Mouse (Mus musculus) kidney, postnatal 10 days (tissue): ENCODE results near the gene Myh7.

ENCODE experiments used
- DNase-seq: peaks from one replicate; pipeline ENCODE4 v3.0.0; 2021; ENCODE audit warnings: mixed read lengths

Gene Myh7

GRCm38 (mm10) chr14:54941024-54941978, 53.1 kb downstream of the Myh7 start:
- DNase-seq: peak; percentile 47

DNA sequence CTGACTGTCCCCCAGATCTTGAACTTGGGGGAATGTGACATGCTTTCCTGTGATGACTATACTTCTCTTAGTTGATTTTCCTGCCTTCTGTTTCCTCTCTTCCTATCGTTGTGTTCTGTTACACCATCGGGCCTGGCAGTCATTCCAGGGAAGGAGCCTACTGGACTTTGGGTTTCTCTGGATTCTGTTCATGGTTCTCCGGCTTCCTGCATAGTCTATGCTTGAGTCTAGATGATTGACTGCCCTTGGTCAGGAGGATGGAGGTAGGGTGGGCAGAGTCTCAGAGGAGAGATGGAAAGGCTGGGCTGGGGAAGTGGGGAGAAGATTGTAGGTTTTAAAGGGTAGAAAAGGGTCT, 54.3 kb downstream of the Myh7 start:
- no peak for DNase-seq

GRCm38 (mm10) chr14:54939434-54940175, 54.8 kb downstream of the Myh7 start:
- peak; percentile 84 for DNase-seq

DNA sequence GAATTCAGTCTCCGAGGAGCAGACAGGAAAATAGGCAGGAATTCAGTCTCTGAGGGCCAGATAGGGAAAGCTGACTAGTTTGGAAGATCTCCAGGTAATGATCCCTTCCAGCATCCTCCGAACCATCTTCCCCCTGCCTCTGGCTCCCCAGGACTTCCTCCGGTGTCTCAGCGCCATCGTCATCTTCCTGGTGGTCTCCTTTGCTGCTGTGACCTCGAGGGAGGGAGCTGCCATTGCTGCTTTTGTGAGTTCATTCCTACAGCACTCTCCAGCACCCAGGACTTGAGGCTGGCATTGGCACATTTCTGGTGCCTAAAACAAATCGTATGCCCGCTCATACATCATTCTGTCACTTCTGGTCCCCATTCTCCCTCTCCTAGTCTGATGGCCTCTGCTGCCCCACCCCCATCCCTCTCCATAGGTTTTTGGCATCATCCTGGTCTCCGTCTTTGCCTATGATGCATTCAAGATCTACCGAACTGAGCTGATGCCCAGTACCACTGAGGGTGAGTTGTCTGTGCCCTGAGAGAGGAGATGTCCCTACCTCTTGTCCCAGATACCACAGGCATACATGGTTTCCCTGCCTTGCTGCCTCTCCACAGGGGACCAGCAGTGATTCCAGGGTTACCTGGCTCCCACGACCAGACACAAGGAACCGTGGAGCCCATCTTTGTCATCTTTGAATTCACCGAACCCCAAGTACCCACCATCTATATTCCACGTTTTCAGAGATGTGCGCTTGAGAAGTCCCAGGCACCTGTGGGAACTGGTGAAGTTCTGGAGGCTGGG, 55.8 kb downstream of the Myh7 start:
- DNase-seq: no peak

DNA sequence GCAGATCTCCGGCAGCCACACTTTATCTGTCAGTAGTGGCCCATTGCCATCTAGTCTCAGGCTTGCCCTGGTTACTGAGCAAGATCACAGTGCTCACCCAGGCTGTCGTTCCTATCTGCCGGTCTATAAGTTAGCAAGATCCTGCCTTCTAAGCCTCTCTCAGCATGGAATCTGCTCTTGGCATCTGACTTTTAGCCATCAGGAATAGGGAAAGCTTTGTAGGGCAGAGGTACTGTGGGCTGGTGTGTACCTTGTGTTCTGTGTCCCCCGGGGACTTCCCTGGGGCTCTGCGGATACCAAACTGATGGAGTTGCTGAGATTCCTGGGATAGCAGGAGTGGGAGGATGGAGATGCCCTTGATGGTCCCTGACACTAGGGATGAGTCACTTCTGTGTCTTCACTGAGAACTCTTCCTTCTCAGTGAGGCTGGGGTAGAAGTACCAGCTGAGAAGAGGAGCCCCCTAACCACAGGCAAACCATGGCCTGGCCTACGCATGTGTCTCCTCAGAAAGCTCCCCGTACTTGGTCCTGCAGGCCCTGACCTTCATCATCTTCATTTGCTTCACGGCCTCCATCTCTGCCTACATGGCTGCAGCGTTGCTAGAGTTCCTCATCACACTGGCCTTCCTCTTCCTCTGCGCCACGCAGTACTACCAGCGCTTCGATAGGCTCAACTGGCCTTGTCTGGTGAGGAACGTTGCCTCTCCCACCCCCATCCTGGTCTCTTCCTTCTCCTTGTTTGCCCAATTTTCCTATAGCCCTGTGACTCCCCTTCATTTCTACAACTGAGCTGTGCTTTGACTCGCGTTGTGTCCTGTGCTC, 56.9 kb downstream of the Myh7 start:
- DNase-seq: no peak

DNA sequence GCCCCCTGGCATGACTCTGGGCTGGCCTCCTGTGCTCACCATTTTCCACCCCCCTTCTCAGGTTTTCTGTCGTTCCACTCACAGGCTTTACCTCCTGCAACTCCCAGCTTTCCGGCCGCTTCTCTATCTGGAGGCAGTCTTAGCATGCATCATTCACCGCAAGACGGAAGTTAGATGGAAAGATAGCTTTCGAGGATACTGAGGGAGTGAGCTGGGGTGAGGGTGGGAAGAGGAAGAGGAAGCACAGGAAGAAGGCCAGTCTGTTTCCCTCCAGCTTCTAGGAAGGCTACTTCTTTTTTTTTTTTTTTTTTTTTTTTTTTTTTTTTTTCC, 57.6 kb downstream of the Myh7 start:
- DNase-seq: no peak

GRCm38 (mm10) chr14:54935904-54936830, 58.3 kb downstream of the Myh7 start, which contains the start of gene Cmtm5:
Cmtm5 (plus strand) TSS chr14:54936261.
- DNase-seq: peak; percentile 42

- DNase-seq: no peak
Observed at GRCm38 (mm10) chr14:54932645-54933150, 61.7 kb downstream of the Myh7 start, which contains the start of gene Il25. Il25 (plus strand) TSS chr14:54932695.

GRCm38 (mm10) chr14:54930431-54930830, 64.0 kb downstream of the Myh7 start:
- peak; percentile 41 for DNase-seq

DNA sequence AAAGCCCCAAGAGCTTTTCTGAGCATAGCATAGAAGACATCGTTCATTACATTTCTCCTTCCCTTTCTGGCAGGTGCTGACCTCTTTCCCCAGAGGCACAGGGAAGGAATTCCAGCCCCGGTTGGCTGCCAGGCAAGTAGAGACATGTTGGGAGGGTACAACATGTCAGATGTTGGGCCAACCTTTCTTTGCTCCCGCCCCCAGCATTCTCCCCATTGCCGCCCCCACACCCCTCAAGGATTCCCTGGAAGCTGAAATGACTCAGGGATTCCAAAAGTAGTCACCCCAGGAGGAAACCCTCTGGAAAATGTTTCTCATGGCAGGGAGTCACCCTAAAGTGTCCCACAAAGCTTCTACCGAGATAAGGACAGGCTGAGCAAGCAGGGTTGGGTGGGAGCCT, 64.6 kb downstream of the Myh7 start:
- no peak for DNase-seq

GRCm38 (mm10) chr14:54927296-54927695, 67.1 kb downstream of the Myh7 start:
- no peak for DNase-seq

DNA sequence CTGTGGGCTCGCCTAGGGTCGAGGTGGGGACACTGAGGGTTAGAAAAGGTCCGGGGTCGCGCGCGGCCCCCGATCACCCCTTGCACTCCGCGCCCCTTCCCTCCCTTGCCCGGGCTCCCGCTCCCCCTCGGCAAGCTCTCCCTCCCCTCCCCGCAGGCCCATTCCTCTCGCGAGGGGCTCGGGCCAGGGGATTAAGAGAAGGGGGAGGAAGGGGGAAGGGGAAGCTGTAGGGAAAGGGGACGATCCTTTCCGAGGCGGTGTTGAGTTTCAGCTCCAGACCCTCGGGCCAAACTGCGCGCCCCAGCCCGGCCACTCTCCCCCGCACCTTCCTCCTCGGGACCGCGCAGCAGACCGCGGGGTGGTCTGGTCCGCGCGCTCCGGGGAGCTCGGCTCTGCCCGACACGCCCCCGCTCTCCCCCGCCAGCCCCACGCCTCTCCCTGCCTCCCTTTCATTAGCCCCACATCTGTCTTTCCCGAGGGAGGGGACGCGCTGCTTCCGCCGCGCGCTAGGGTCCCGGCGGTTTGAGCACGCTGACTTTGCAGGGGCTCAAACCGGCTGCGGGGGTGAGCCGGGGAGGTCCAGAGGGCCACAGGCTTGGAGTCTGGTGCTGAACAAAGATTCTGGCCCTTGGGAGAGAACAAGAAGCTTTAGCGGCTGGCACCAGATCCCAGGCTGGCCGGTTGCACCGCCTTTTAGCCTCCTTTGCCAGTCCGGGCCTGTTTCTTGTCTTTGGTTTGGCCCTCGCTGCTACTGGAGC, 67.8 kb downstream of the Myh7 start:
- DNase-seq: peak; percentile 78

GRCm38 (mm10) chr14:54925349-54926342, 68.8 kb downstream of the Myh7 start, which contains the start of gene Efs:
Efs (minus strand) TSS chr14:54926126.
- peak; percentile 80 for DNase-seq

DNA sequence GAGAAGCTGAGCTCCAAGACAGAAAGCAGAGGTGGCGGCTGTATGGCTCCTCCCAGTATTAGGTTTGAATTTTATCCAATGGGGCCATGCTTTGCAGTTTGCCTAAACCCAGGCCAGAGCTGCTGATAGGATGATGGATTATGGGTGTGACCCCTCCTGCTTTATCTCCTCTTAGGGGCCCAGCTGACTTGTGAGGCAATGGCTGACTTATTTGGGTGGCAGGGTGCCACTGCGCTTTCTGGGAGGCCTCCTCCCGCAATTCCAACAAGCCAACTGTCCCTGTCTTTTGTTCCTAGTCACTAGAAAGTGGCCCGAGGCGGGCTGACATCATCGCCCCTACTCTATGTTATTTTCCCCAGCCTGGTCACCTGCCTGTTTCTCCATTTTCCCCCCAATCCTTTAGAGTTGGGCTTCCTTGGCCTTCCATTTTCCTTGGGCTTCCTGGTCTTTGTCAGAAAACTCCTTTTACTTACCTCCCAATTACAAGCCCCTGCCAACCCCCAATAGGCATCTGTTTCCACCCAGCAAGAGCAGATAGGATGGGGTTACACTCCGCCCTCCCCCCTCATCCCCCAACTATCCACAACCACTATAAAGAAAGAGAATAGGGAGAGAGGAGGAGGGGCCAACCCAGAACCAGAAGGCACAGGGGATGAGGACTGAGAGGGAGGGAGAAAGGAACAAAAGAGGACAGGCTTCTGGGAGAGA, 69.6 kb downstream of the Myh7 start:
- peak; percentile 52 for DNase-seq
